Mouse (Mus musculus): Measurements from ENCODE around the gene Eif4g3.

GRCm38 (mm10) chr4:138017085-138017637 lies 24.3 kb downstream of the Eif4g3 start:
- TF ChIP-seq CTCF (conservative IDR thresholded peaks at IDR 0.05; ENCODE audit: low read length) (no peak), NANOG (IDR thresholded peaks at IDR 0.05; ENCODE audit: borderline replicate concordance, low read length) (no peak)
